Mouse (Mus musculus): Measurements from ENCODE around the gene Cryba4. TPM values are rescaled to one million over a fixed set of nuclear protein-coding genes. Genes with fewer than 3 reads are reported as not detected.

Gene Cryba4
- polyA plus RNA-seq, 1 experiment, result 0.61 TPM

- TF ChIP-seq POLR2A (IDR thresholded peaks at IDR 0.05; ENCODE audit: control insufficient read depth, low read depth, low read length), result no peak
- no peak for TF ChIP-seq CTCF (IDR thresholded peaks at IDR 0.05; ENCODE audit: control insufficient read depth, insufficient read depth, insufficient replicate concordance, low read depth, low read length)
- H3K27ac ChIP-seq (ENCODE audit: control insufficient read depth, insufficient read depth, low read depth, low read length), result no peak overlapping the region
- H3K27me3 ChIP-seq (ENCODE audit: control insufficient read depth, insufficient read depth, low read length), result no peaks in the 10 kb centered on the region
- H3K4me3 ChIP-seq (ENCODE audit: control insufficient read depth, low read depth, low read length), result no peak overlapping the region
- H3K36me3 ChIP-seq (ENCODE audit: control insufficient read depth, insufficient read depth, low read length), result no peaks in the 10 kb centered on the region
- peaks cover 6% of the 10 kb centered on the region for H3K4me1 ChIP-seq (ENCODE audit: control insufficient read depth, insufficient read depth, low read length)
Measured at GRCm38 (mm10) chr5:112285548-112286085, 33.3 kb upstream of the Cryba4 start.

GRCm38 (mm10) chr5:112284203-112284582 lies 31.9 kb upstream of the Cryba4 start:
- H3K4me1 ChIP-seq (ENCODE audit: control insufficient read depth, insufficient read depth, low read length), result no peaks in the 10 kb centered on the region

DNA sequence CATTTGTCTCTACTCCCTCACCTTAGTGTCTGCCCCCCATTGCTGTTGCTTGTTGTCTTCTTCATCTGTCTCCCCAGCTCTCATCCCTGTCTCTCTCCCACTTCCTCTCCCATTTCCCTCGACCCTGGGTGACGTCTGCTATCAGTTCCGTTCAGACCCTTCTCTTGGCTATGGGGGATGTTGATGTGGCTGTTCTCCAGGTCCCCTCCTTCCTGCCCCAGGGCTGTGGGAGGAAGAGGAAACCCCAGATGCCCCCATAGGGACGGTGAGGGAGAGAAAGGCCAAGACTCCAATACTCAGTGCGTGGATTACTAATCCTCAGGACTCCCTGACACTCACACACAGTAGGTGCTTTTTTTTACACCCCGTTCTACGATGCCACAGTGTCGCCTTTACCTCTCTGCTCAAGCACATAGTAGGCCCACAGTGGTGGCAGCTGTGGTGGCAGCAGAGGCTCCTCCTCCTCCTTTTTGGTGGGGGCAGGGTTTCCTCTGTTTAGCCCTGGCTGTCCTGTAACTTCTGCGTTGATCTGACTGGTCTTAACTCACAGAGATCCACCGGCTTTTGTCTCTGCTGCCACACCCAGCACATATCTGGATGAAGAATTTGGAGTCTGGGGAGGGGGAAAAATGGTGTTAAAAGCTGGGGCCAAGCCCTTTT lies 31.4 kb upstream of the Cryba4 start:
- Histone ChIP-seq H3K27me3 (ENCODE audit: control insufficient read depth, insufficient read depth, low read length) (no peaks in the 10 kb centered on the region), H3K4me3 (ENCODE audit: control insufficient read depth, low read depth, low read length) (no peak overlapping the region), H3K36me3 (ENCODE audit: control insufficient read depth, insufficient read depth, low read length) (no peaks in the 10 kb centered on the region), H3K4me1 (ENCODE audit: control insufficient read depth, insufficient read depth, low read length) (no peaks in the 10 kb centered on the region), H3K27ac (ENCODE audit: control insufficient read depth, insufficient read depth, low read depth, low read length) (no peak overlapping the region)
- TF ChIP-seq POLR2A (IDR thresholded peaks at IDR 0.05; ENCODE audit: control insufficient read depth, low read depth, low read length) (no peak), CTCF (IDR thresholded peaks at IDR 0.05; ENCODE audit: control insufficient read depth, insufficient read depth, insufficient replicate concordance, low read depth, low read length) (no peak)

More at GRCm38 (mm10) chr5:112284203-112284582, 31.9 kb upstream of the Cryba4 start:
- Histone ChIP-seq H3K4me3 (ENCODE audit: control insufficient read depth, low read depth, low read length) (no peak overlapping the region), H3K27me3 (ENCODE audit: control insufficient read depth, insufficient read depth, low read length) (no peaks in the 10 kb centered on the region), H3K27ac (ENCODE audit: control insufficient read depth, insufficient read depth, low read depth, low read length) (no peak overlapping the region), H3K36me3 (ENCODE audit: control insufficient read depth, insufficient read depth, low read length) (no peaks in the 10 kb centered on the region)
- TF ChIP-seq CTCF (IDR thresholded peaks at IDR 0.05; ENCODE audit: control insufficient read depth, insufficient read depth, insufficient replicate concordance, low read depth, low read length) (no peak), POLR2A (IDR thresholded peaks at IDR 0.05; ENCODE audit: control insufficient read depth, low read depth, low read length) (no peak)

DNA sequence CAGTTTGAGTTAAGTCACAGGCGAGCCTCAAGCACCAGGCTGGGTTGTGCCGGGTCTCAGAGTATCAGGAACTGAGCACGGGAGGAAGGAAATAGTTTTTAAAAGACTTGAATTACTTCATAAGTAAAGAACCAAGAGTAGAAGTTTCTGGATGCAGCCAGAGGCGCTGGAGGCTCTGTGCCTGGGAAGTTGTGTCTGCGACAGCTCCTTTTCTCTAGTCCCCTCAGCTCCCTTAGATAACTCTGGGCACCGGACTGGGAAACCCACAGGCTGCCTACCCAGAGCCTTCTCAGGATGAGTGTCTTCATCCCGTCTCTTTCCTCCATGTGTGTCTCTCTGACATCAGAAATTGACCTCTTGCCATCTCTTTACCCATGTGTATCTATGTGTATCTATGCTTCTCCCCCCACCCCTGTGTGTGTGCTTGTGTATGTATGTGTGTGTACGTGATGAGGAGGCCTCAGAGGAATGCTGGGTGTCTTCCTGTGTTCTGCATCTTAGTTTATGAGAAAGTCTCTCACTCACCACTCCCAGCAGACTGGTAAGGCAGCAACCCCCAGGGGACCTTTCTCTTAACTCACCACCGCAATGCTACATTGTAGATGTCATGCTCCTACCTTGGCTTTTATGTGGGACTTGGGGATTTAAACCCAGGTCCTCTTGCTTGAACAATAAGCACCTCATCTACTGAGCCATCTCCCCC lies 30.6 kb upstream of the Cryba4 start:
- Histone ChIP-seq H3K36me3 (ENCODE audit: control insufficient read depth, insufficient read depth, low read length) (no peaks in the 10 kb centered on the region), H3K27ac (ENCODE audit: control insufficient read depth, insufficient read depth, low read depth, low read length) (no peak overlapping the region), H3K4me3 (ENCODE audit: control insufficient read depth, low read depth, low read length) (no peak overlapping the region), H3K27me3 (ENCODE audit: control insufficient read depth, insufficient read depth, low read length) (no peaks in the 10 kb centered on the region), H3K4me1 (ENCODE audit: control insufficient read depth, insufficient read depth, low read length) (no peaks in the 10 kb centered on the region; the same call in 1 of the 2 replicates)
- no peak for TF ChIP-seq CTCF (IDR thresholded peaks at IDR 0.05; ENCODE audit: control insufficient read depth, insufficient read depth, insufficient replicate concordance, low read depth, low read length)
- no peak for TF ChIP-seq POLR2A (IDR thresholded peaks at IDR 0.05; ENCODE audit: control insufficient read depth, low read depth, low read length)

DNA sequence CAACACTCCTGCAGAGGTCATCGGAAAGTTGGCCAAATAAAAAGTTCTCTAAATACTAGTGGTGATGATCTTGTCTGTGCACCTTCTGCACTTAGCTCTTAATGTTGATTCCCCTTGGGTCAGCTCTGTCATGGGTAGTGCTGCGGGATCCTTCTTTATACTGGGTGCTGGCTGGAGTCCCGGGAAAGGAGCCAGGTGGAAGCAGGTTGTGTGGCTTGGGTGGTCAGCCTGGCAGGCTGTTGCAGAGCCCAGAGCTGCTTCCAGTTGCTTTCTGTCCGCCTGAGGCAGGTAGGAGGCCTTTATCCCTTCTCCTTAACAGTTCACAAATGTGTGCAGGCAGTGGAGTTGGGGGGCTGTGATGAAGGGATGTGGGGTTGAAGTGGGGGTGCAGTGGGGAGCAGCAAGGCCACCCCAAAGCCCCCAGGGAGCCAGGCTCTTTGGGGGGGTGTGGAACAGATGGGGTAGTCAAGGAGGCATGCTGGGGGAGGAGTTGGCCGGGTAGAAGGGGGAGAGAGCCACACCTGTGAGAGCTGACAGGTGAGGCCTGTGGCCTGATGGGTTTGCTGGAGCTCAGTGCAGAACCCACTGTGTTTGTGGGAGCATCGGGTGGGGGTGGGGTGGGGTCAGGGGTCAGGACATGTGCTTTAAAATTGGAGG lies 29.9 kb upstream of the Cryba4 start:
- H3K27ac ChIP-seq (ENCODE audit: control insufficient read depth, insufficient read depth, low read depth, low read length), result no peak overlapping the region
- H3K4me1 ChIP-seq (ENCODE audit: control insufficient read depth, insufficient read depth, low read length), result peaks cover 2% of the 10 kb centered on the region
- TF ChIP-seq POLR2A (IDR thresholded peaks at IDR 0.05; ENCODE audit: control insufficient read depth, low read depth, low read length) (no peak), CTCF (IDR thresholded peaks at IDR 0.05; ENCODE audit: control insufficient read depth, insufficient read depth, insufficient replicate concordance, low read depth, low read length) (no peak)
- H3K4me3 ChIP-seq (ENCODE audit: control insufficient read depth, low read depth, low read length), result no peak overlapping the region
- no peaks in the 10 kb centered on the region for H3K27me3 ChIP-seq (ENCODE audit: control insufficient read depth, insufficient read depth, low read length)
- no peaks in the 10 kb centered on the region for H3K36me3 ChIP-seq (ENCODE audit: control insufficient read depth, insufficient read depth, low read length)

- Histone ChIP-seq H3K4me1 (ENCODE audit: control insufficient read depth, insufficient read depth, low read length) (peaks cover 5% of the 10 kb centered on the region), H3K36me3 (ENCODE audit: control insufficient read depth, insufficient read depth, low read length) (no peaks in the 10 kb centered on the region), H3K4me3 (ENCODE audit: control insufficient read depth, low read depth, low read length) (no peak overlapping the region), H3K27ac (ENCODE audit: control insufficient read depth, insufficient read depth, low read depth, low read length) (no peak overlapping the region), H3K27me3 (ENCODE audit: control insufficient read depth, insufficient read depth, low read length) (no peaks in the 10 kb centered on the region)
- TF ChIP-seq POLR2A (IDR thresholded peaks at IDR 0.05; ENCODE audit: control insufficient read depth, low read depth, low read length) (no peak), CTCF (IDR thresholded peaks at IDR 0.05; ENCODE audit: control insufficient read depth, insufficient read depth, insufficient replicate concordance, low read depth, low read length) (no peak)
Measured at GRCm38 (mm10) chr5:112281676-112282075, 29.4 kb upstream of the Cryba4 start.
